Comparison of ENCODE assay signal across 13 mouse cellular contexts in genomic region chr14:27069434-27070097, GRCm38 (mm10). TPM values are rescaled to one million over a fixed set of nuclear protein-coding genes. Genes with fewer than 3 reads are reported as not detected.
DNase-seq lines count a peak whose midpoint lies in the region; ATAC-seq and TF ChIP-seq lines count a peak whose summit lies in the region.
"Had no signal": no experiment of that assay in that cellular context is flagged by ENCODE, and none has a peak within 500 bp of the region (broad histone marks: within the 10 kb centered on the region; RNA-seq: fewer than 3 reads in every experiment).

No protein-coding gene starts in this region.

- H3K9me3 ChIP-seq in heart, embryonic 12.5 days (replicated peaks): no peaks in the 10 kb centered on the region
- no peaks in the 10 kb centered on the region for H3K9me3 ChIP-seq in midbrain, embryonic 13.5 days
- H3K9me3 ChIP-seq in midbrain, embryonic 16.5 days (replicated peaks; ENCODE audit: control insufficient read depth, low read length, poor library complexity, severe bottlenecking): no peaks in the 10 kb centered on the region
- no peaks in the 10 kb centered on the region for H3K9me3 ChIP-seq in stomach, embryonic 16.5 days (replicated peaks; ENCODE audit: control insufficient read depth, low read length)
- H3K9me3 ChIP-seq: forebrain, embryonic 12.5 days had no signal

- no peak overlapping the region for H3K4me3 ChIP-seq in heart, embryonic 12.5 days
- no peak overlapping the region for H3K4me3 ChIP-seq in midbrain, embryonic 13.5 days (replicated peaks)
- H3K4me3 ChIP-seq in midbrain, embryonic 16.5 days (ENCODE audit: low read depth, low read length): no peak overlapping the region
- H3K4me3 ChIP-seq in embryonic fibroblast, embryonic 13.5 days (ENCODE audit: insufficient read depth, low read length): no peak overlapping the region
- H3K4me3 ChIP-seq in stomach, embryonic 16.5 days (replicated peaks; ENCODE audit: low read length): no peak overlapping the region
- H3K4me3 ChIP-seq in thymus, adult 2 months (ENCODE audit: control insufficient read depth, insufficient read depth, low read length): no peak overlapping the region
- H3K4me3 ChIP-seq: forebrain, embryonic 12.5 days had no signal

- 0 out of 2 replicates have a peak overlapping the region, but pooled peaks have one; percentile 0 for H3K27ac ChIP-seq in heart, embryonic 12.5 days (ENCODE audit: poor library complexity, severe bottlenecking)
- H3K27ac ChIP-seq in midbrain, embryonic 13.5 days: peak overlapping the region; percentile 45; the same call in 1 of the 2 replicates
- H3K27ac ChIP-seq in midbrain, embryonic 16.5 days (ENCODE audit: low read length): no peak overlapping the region
- H3K27ac ChIP-seq in embryonic fibroblast, embryonic 13.5 days (ENCODE audit: insufficient read depth, low read length): peak overlapping the region; percentile 94
- H3K27ac ChIP-seq in stomach, embryonic 16.5 days (ENCODE audit: low read length): 0 out of 2 replicates have a peak overlapping the region, but pooled peaks have one; percentile 30
- no peak overlapping the region for H3K27ac ChIP-seq in thymus, adult 2 months (ENCODE audit: control insufficient read depth, insufficient read depth, low read length)
- H3K27ac ChIP-seq: forebrain, embryonic 12.5 days had no signal

- no peak for TF ChIP-seq POLR2A in embryonic fibroblast, embryonic 13.5 days (IDR thresholded peaks at IDR 0.05; ENCODE audit: low read depth, low read length)
- TF ChIP-seq POLR2A in thymus, adult 2 months (IDR thresholded peaks at IDR 0.05; ENCODE audit: control insufficient read depth, extremely low read depth, insufficient read depth, low read length, poor library complexity): no peak

- no peak for TF ChIP-seq CTCF in embryonic fibroblast, embryonic 13.5 days (IDR thresholded peaks at IDR 0.05; ENCODE audit: borderline replicate concordance, insufficient read depth, low read length)
- TF ChIP-seq CTCF in thymus, adult 2 months (IDR thresholded peaks at IDR 0.05; ENCODE audit: borderline replicate concordance, control insufficient read depth, extremely low read depth, insufficient read depth, low read length, poor library complexity): no peak

- peaks cover 81% of the 10 kb centered on the region for H3K4me1 ChIP-seq in heart, embryonic 12.5 days (replicated peaks)
- peaks cover 64% of the 10 kb centered on the region for H3K4me1 ChIP-seq in midbrain, embryonic 13.5 days (replicated peaks)
- H3K4me1 ChIP-seq in midbrain, embryonic 16.5 days (ENCODE audit: control insufficient read depth, insufficient read depth, low read length): peaks cover 35% of the 10 kb centered on the region
- peaks cover 37% of the 10 kb centered on the region for H3K4me1 ChIP-seq in embryonic fibroblast, embryonic 13.5 days (ENCODE audit: control insufficient read depth, insufficient read depth, low read length)
- H3K4me1 ChIP-seq in stomach, embryonic 16.5 days (ENCODE audit: control insufficient read depth, insufficient read depth, low read length): peaks cover 77% of the 10 kb centered on the region
- peaks cover 4% of the 10 kb centered on the region; the same call in 1 of the 2 replicates for H3K4me1 ChIP-seq in thymus, adult 2 months (replicated peaks; ENCODE audit: control insufficient read depth, insufficient read depth, low read length)

- no peak for ATAC-seq in heart, embryonic 12.5 days (ENCODE audit: insufficient number of reproducible peaks, low FRiP score)
- no peak for ATAC-seq in midbrain, embryonic 13.5 days
- ATAC-seq in midbrain, embryonic 16.5 days: no peak
- ATAC-seq in stomach, embryonic 16.5 days (ENCODE audit: insufficient read depth, low FRiP score): no peak
- ATAC-seq: hindbrain, embryonic 16.5 days had no signal

- no peak overlapping the region for H3K9ac ChIP-seq in heart, embryonic 12.5 days
- H3K9ac ChIP-seq in midbrain, embryonic 13.5 days (replicated peaks): no peak overlapping the region
- H3K9ac ChIP-seq in midbrain, embryonic 16.5 days (ENCODE audit: low read depth, low read length): no peak overlapping the region
- no peak overlapping the region for H3K9ac ChIP-seq in stomach, embryonic 16.5 days (ENCODE audit: low read length)
- H3K9ac ChIP-seq: forebrain, embryonic 12.5 days had no signal

- H3K27me3 ChIP-seq in heart, embryonic 12.5 days (replicated peaks): no peaks in the 10 kb centered on the region
- H3K27me3 ChIP-seq in midbrain, embryonic 13.5 days: no peaks in the 10 kb centered on the region
- H3K27me3 ChIP-seq in midbrain, embryonic 16.5 days (ENCODE audit: control insufficient read depth, insufficient read depth, low read depth, low read length): no peaks in the 10 kb centered on the region
- H3K27me3 ChIP-seq in stomach, embryonic 16.5 days (ENCODE audit: control insufficient read depth, insufficient read depth, low read length): no peaks in the 10 kb centered on the region
- H3K27me3 ChIP-seq in thymus, adult 2 months (ENCODE audit: control insufficient read depth, insufficient read depth, low read length): no peaks in the 10 kb centered on the region

- DNase-seq in heart, adult 9 months (ENCODE audit: low spot score in 2 of 2): no peak
- DNase-seq in ovary, postnatal 10 days (ENCODE audit: low spot score): no peak
- no peak for DNase-seq in thymus, adult 2 months
- DNase-seq: adrenal gland, adult 8-10 months; cerebellum, adult 8-10 months; lung, postnatal 36 days had no signal

- WGBS in heart, embryonic 12.5 days: 27% methylated on average over 8 of the region's 8 CpGs
- 51% methylated on average over 8 of the region's 8 CpGs for WGBS in midbrain, embryonic 13.5 days
- 42% methylated on average over 8 of the region's 8 CpGs for WGBS in midbrain, embryonic 16.5 days
- 45% methylated on average over 8 of the region's 8 CpGs for WGBS in stomach, embryonic 16.5 days
- 91% methylated on average over 8 of the region's 8 CpGs for WGBS in thymus, adult 2 months

- H3K4me2 ChIP-seq in heart, embryonic 12.5 days: no peak overlapping the region
- H3K4me2 ChIP-seq in midbrain, embryonic 13.5 days (replicated peaks): no peak overlapping the region
- H3K4me2 ChIP-seq in midbrain, embryonic 16.5 days (ENCODE audit: low read length): no peak overlapping the region
- no peak overlapping the region for H3K4me2 ChIP-seq in stomach, embryonic 16.5 days (ENCODE audit: low read depth, low read length)
- H3K4me2 ChIP-seq: forebrain, embryonic 12.5 days had no signal

- H3K36me3 ChIP-seq in heart, embryonic 12.5 days: no peaks in the 10 kb centered on the region
- H3K36me3 ChIP-seq in midbrain, embryonic 13.5 days: no peaks in the 10 kb centered on the region
- no peaks in the 10 kb centered on the region for H3K36me3 ChIP-seq in midbrain, embryonic 16.5 days (ENCODE audit: control insufficient read depth, insufficient read depth, low read length)
- H3K36me3 ChIP-seq in stomach, embryonic 16.5 days (ENCODE audit: control insufficient read depth, insufficient read depth, low read length): no peaks in the 10 kb centered on the region
- no peaks in the 10 kb centered on the region for H3K36me3 ChIP-seq in thymus, adult 2 months (ENCODE audit: control insufficient read depth, insufficient read depth, low read length)
- H3K36me3 ChIP-seq: forebrain, embryonic 12.5 days had no signal

RNA-seq across cellular contexts. Expression of gene Il17rd, which starts 30.8 kb away (rescaled TPM):
- polyA plus RNA-seq in heart, embryonic 12.5 days (2016; fragmentation: Nextera tagmentation; extraction: Ambion mirVana): 1.5 and 1.7 TPM in 2 replicates
- 2.5 and 2.8 TPM in 2 replicates for polyA plus RNA-seq in midbrain, embryonic 13.5 days (2015; fragmentation: Nextera tagmentation; extraction: Ambion mirVana)
- polyA plus RNA-seq in midbrain, embryonic 16.5 days (2015; fragmentation: Nextera tagmentation; extraction: Ambion mirVana): 1.9 and 2.3 TPM in 2 replicates
- 10.2 and 19.3 TPM in 2 replicates for polyA plus RNA-seq in embryonic fibroblast, embryonic 13.5 days (2011; ENCODE audit: insufficient read length, low read depth, missing spikeins)
- polyA plus RNA-seq in stomach, embryonic 16.5 days (2015; fragmentation: Nextera tagmentation; extraction: Ambion mirVana): 2.5 and 2.7 TPM in 2 replicates
- 0.29 and 0.63 TPM in 2 replicates for polyA plus RNA-seq in thymus, adult 2 months (2012; rRNA removed)

RNA-seq across cellular contexts. Expression of gene Arhgef3, which starts 45.1 kb away (rescaled TPM):
- polyA plus RNA-seq in heart, embryonic 12.5 days (2016; fragmentation: Nextera tagmentation; extraction: Ambion mirVana): 17.6 and 18.9 TPM in 2 replicates
- polyA plus RNA-seq in midbrain, embryonic 13.5 days (2015; fragmentation: Nextera tagmentation; extraction: Ambion mirVana): 1.7 and 2.4 TPM in 2 replicates
- 7.8 and 10.8 TPM in 2 replicates for polyA plus RNA-seq in midbrain, embryonic 16.5 days (2015; fragmentation: Nextera tagmentation; extraction: Ambion mirVana)
- 1.3 and 2.5 TPM in 2 replicates for polyA plus RNA-seq in embryonic fibroblast, embryonic 13.5 days (2011; ENCODE audit: insufficient read length, low read depth, missing spikeins)
- 20.9 and 22.8 TPM in 2 replicates for polyA plus RNA-seq in stomach, embryonic 16.5 days (2015; fragmentation: Nextera tagmentation; extraction: Ambion mirVana)
- polyA plus RNA-seq in thymus, adult 2 months (2012; rRNA removed): 16.8 and 17.0 TPM in 2 replicates

Comparison
In these comparisons a context has a peak if more than half of its experiments do, and no peak if none do; other contexts are left out.
1. H3K27ac ChIP-seq: peak in heart, embryonic 12.5 days (single experiment), midbrain, embryonic 13.5 days (single experiment), embryonic fibroblast, embryonic 13.5 days (single experiment) and stomach, embryonic 16.5 days (single experiment); none in midbrain, embryonic 16.5 days (single experiment) and thymus, adult 2 months (single experiment).